Mouse (Mus musculus) naive thymus-derived CD4-positive, alpha-beta T cell, adult 5 months (primary cell): ENCODE measurements around the gene Mc1r. TPM values are rescaled to one million over a fixed set of nuclear protein-coding genes. Genes with fewer than 3 reads are reported as not detected.

Experiments used
- polyA plus RNA-seq: library from polyadenylated mRNA; unstranded; fragments of 100-300 nt; shearing (Covaris generic); gene quantifications from one replicate; pipeline ENCODE4 v1.2.1, GENCODE M21; 2017

Mc1r gene
- polyA plus RNA-seq, result not detected

GRCm38 (mm10) chr8:123406786-123407185 lies at the start of gene Mc1r:
TSS of gene Mc1r (plus strand) at chr8:123407107.

DNA sequence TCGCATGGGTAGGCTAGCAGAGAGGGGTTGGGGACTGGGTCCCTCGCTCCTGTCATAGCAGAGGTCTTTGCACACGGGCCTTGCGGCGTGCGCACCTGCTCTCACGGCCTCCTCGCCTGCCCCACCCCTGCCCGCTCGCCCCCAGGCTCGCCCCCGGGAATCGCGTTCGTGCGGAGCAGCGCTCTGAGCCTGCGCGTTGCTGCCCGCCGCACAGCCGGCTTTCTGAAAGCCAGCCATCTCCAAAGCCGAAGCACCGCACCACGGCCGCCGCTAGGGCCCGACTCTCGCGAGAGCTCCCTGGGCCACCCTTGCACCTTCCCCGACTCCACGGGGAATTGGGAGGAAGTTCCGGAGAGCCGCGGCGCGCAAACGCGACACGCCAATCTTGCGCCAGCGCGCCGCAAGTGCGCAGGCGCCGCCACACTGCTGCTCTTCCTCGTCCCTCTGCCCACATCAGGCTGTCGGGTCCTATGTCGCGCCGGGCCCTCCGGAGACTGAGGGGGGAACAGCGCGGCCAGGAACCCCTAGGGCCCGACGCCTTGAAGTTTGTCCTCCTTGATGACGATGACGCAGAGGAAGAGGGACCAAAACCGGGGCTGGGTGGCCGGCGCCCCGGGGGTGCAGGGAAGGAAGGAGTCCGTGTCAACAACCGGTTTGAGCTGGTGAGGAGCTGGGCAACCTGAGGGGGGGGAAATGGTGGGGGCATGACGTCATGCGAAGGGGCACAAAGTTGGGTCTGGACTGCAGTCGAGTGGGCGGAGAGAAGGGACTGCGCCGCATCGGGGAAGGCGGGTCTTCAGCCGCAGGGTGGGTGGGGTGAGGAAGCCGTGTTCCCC lies 33.3 kb upstream of the Mc1r start, which contains the start of gene Tcf25:
TSS of gene Tcf25 (plus strand) at position 351 of the 836 bp plus-strand sequence.

GRCm38 (mm10) chr8:123411246-123411645 lies 4.3 kb downstream of the Mc1r start, which contains the start of gene Tubb3:
TSS of gene Tubb3 (plus strand) at chr8:123411424.

DNA sequence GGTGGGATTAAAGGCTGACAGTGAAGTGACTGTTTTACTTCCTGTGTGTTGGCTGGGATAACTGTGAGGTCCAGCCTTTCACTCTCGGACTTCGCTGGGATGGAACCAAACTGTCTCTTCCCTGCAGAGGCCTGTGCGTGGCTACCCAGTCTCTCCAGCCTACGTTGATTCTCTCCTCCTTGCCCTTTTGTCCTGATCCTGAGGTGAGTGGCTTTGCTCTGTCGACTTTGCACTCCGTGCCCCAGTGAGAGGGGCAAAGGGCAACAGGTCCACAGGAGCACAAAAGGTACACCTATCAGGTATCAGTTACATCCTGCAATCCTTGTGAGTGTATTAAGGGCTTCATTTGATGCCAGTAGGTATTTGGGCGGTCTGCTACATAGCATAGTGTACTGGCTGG lies 16.5 kb downstream of the Mc1r start, which contains the start of gene Def8:
TSS of gene Def8 (plus strand) at position 87 of the 400 bp plus-strand sequence.

Other genes starting within 250 kb of the Mc1r start
- gene Sult5a1, start 248.8 kb upstream of the Mc1r start, polyA plus RNA-seq, result not detected
- gene Dpep1, start 220.9 kb upstream of the Mc1r start, polyA plus RNA-seq, result not detected
- gene Chmp1a, start 194.3 kb upstream of the Mc1r start, polyA plus RNA-seq, result 129 TPM
- gene Spata33, start 194.3 kb upstream of the Mc1r start, polyA plus RNA-seq, result not detected
- 22.1 TPM for gene Cdk10, start 182.3 kb upstream of the Mc1r start, polyA plus RNA-seq
- gene Spata2l, start 170.9 kb upstream of the Mc1r start, polyA plus RNA-seq, result 15.3 TPM
- gene Zfp276, start 152.9 kb upstream of the Mc1r start, polyA plus RNA-seq, result 43.1 TPM
- gene Vps9d1, start 152.8 kb upstream of the Mc1r start, polyA plus RNA-seq, result 20.9 TPM
- gene Fanca, start 88.5 kb upstream of the Mc1r start, polyA plus RNA-seq, result 8.5 TPM
- gene Spire2, start 74.4 kb upstream of the Mc1r start, polyA plus RNA-seq, result not detected
- gene Tcf25, start 33.4 kb upstream of the Mc1r start, polyA plus RNA-seq, result 353 TPM
- 0.61 TPM for gene Tubb3, start 4.3 kb downstream of the Mc1r start, polyA plus RNA-seq
- 13.2 TPM for gene Def8, start 16.4 kb downstream of the Mc1r start, polyA plus RNA-seq
- 70.2 TPM for gene Afg3l1, start 70.8 kb downstream of the Mc1r start, polyA plus RNA-seq
- gene Dbndd1, start 108.4 kb downstream of the Mc1r start, polyA plus RNA-seq, result not detected
- 1.9 TPM for gene Gas8, start 111.7 kb downstream of the Mc1r start, polyA plus RNA-seq
- not detected for gene Rhou, start 246.8 kb downstream of the Mc1r start, polyA plus RNA-seq